Mouse (Mus musculus) neutrophil, adult 59 days (primary cell): Measurements from ENCODE around the gene Slc2a8. TPM values are rescaled to one million over a fixed set of nuclear protein-coding genes. Genes with fewer than 3 reads are reported as not detected.

Experiments used
- total RNA-seq, 2 experiments: library from RNA; stranded (reverse); gene quantifications; 1 replicate in 1 of 2; 2 replicates in 1 of 2; pipeline ENCODE4 v1.2.4; 2023

The Slc2a8 gene
- 1 to 10 TPM; 4.4 to 4.5 TPM for total RNA-seq

GRCm38 (mm10) chr2:32981725-32982271 is at the start of gene Slc2a8:
TSS of gene Slc2a8 (minus strand) at chr2:32982083.

GRCm38 (mm10) chr2:32961192-32961995 is 20.5 kb downstream of the Slc2a8 start, which contains the start of the genes Rpl12 and Lrsam1:
TSS of gene Rpl12 (plus strand) at chr2:32961559.
TSS of gene Lrsam1 (minus strand) at chr2:32961614.

Other genes starting within 250 kb of the Slc2a8 start
- not detected for gene 6330409D20Rik, start 241.1 kb downstream of the Slc2a8 start, total RNA-seq
- gene Tor2a, start 224.8 kb downstream of the Slc2a8 start, total RNA-seq, result 10 to 100 TPM; 22.0 to 22.7 TPM
- not detected for gene Ttc16, start 206.4 kb downstream of the Slc2a8 start, total RNA-seq
- 1 to 10 TPM; 1.0 to 1.7 TPM for gene Ptrh1, start 206.3 kb downstream of the Slc2a8 start, total RNA-seq
- not detected for gene Cfap157, start 197.7 kb downstream of the Slc2a8 start, total RNA-seq
- 1 to 10 TPM; 1.2 to 1.5 TPM for gene Stxbp1, start 134.8 kb downstream of the Slc2a8 start, total RNA-seq
- 10 to 100 TPM; 22.1 to 35.0 TPM for gene Fam129b, start 106.0 kb downstream of the Slc2a8 start, total RNA-seq
- gene Rpl12, start 20.5 kb downstream of the Slc2a8 start, total RNA-seq, result 100 to 1,000 TPM; 131 to 156 TPM
- 10 to 100 TPM; 35.7 to 37.7 TPM for gene Lrsam1, start 20.5 kb downstream of the Slc2a8 start, total RNA-seq
- gene Garnl3, start 149.6 kb upstream of the Slc2a8 start, total RNA-seq, result under 1 TPM; 0.42 to 0.73 TPM
- 1 to 10 TPM; 1.0 to 2.1 TPM for gene Angptl2, start 234.0 kb upstream of the Slc2a8 start, total RNA-seq